Mouse (Mus musculus): ENCODE results near the gene Cracr2b. TPM values are rescaled to one million over a fixed set of nuclear protein-coding genes. Genes with fewer than 3 reads are reported as not detected.
"Not testable (repeated sequence)": the region's sequence is repeated elsewhere in the genome, so short reads cannot be mapped to it uniquely, and the experiment has no call there.

The Cracr2b gene
- total RNA-seq, 1 experiment from 2014 or later = not detected

DNA sequence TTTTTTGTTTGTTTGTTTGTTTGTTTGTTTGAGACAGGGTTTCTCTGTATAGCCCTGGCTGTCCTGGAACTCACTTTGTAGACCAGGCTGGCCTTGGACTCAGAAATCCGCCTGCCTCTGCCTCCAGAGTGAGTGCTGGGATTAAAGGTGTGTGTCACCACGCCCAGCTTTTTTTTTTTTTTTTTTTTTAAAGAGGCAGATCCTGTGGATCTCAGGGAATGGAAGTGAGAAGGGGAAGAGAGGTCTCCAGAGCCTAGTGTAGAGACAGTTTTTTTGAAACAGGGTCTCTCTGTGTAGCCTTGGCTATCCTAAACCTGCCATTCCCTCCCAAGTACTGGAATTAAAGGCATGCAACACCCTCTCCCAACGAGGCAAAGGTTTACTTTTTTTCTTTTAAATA is 14.5 kb upstream of the Cracr2b start:
- ATAC-seq (replicated peaks; ENCODE audit: insufficient number of reproducible peaks, low FRiP score, low TSS enrichment, poor library complexity, severe bottlenecking) = not testable (repeated sequence)

DNA sequence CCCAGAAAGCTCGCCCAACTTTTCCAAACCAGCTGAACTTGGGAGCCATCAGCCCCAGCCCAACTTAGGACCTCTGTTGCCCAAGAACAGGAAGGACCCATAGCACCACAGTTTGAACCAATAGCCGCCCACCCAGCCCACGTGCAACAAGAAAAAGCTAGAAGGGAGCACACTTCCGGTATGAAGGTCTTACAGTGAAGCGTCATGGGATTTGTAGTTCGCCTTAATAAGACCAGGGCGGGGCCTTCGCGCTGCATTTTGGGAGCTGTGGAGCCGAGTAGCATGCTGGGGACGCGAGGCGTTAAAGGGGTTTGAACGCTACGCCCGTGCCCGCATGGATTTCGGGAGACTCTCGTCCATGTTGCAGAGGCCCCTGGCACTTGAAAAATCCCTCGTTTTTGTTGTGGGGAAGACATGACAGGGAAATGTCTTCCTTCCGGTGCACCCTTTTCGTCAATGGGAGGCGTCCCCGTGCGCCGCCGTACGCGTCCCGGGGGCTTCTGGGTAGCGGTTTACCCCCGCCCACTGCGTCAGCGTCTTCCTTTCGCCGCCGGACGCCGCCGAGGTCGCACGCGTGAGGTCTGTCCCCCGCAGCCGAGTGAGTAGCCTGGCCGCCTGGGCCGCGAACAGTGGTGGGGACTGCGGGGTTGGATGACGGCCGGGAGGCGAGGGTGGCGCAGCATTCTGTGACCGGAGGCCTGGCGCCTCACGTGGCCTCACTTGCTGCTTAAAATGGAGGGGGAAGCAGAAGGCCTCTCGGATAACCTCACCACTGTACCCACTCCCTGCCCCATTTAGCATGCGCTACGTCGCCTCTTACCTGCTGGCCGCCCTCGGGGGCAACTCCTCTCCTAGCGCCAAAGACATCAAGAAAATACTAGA is 13.5 kb upstream of the Cracr2b start, which contains the start of gene Rplp2:
Gene Rplp2 (plus strand): TSS at position 261 of the 882 bp plus-strand sequence.
- ATAC-seq (replicated peaks; ENCODE audit: insufficient number of reproducible peaks, low FRiP score, low TSS enrichment, poor library complexity, severe bottlenecking) = peak; percentile 89

DNA sequence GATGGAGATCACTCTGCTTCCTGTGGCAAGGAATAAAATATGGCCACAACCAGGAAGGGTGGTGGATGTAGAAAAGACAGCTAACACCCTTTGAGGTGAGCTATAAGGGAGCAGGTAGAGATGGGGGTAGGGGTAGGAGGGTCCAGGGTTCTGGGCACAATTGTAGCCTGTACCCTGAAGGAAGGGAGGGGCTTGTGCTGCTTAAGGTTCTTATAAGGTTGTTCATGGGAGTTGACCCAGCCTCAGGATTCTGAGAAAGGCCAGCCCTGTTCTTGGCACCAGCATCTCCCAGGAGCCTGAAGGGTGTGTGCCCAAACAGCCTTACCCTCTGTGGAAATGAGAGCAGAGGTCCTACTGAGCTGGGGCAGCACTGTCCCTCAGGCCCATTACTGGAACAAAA is 9.0 kb upstream of the Cracr2b start:
- no peak for ATAC-seq (replicated peaks; ENCODE audit: insufficient number of reproducible peaks, low FRiP score, low TSS enrichment, poor library complexity, severe bottlenecking)

DNA sequence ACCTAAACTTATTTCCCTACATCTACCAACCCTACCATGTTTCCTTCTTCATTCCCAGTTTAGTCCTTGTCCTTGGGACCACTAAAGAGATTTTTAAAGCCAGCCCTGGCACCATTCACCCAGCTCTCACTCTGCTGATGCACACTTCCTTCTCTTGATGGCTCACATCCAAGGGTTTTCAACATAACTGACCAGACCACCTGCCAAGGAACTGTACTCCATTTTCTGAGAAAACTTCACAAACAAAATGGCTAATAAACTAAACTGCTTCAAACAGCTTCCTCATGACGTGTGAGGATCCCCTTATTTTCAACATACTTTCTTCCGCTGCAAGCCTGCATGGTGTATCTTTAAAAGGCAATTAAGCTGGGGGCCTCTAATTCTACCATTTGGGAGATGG is 7.3 kb upstream of the Cracr2b start:
- no peak for ATAC-seq (replicated peaks; ENCODE audit: insufficient number of reproducible peaks, low FRiP score, low TSS enrichment, poor library complexity, severe bottlenecking)

DNA sequence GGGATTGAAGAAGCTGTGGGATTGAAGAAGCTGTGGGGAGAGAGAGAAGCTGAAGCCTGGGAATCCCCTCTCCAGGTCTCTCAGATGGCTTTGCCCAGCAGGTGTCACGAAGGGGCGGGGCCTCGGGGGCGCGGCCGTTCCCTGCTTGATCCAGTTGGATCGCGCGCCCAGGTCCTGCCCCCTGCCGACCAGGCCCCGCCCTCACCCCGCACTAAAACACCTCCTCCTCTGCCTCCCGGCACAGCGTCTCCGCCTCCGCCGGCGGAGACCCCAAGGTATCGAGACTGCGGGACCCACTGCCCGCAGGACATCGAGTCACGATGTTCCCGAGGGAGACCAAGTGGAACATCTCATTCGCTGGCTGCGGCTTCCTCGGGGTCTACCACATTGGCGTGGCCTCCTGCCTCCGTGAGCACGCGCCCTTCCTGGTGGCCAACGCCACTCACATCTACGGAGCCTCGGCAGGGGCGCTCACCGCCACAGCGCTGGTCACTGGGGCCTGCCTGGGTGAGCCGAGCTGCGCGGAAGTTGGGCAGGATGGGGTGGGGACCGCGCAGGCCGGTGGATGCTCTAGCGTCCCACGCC is 5.8 kb upstream of the Cracr2b start, which contains the start of gene Pnpla2:
Gene Pnpla2 (plus strand): TSS at position 232 of the 585 bp plus-strand sequence.
- ATAC-seq (replicated peaks; ENCODE audit: insufficient number of reproducible peaks, low FRiP score, low TSS enrichment, poor library complexity, severe bottlenecking) = peak; percentile 67

DNA sequence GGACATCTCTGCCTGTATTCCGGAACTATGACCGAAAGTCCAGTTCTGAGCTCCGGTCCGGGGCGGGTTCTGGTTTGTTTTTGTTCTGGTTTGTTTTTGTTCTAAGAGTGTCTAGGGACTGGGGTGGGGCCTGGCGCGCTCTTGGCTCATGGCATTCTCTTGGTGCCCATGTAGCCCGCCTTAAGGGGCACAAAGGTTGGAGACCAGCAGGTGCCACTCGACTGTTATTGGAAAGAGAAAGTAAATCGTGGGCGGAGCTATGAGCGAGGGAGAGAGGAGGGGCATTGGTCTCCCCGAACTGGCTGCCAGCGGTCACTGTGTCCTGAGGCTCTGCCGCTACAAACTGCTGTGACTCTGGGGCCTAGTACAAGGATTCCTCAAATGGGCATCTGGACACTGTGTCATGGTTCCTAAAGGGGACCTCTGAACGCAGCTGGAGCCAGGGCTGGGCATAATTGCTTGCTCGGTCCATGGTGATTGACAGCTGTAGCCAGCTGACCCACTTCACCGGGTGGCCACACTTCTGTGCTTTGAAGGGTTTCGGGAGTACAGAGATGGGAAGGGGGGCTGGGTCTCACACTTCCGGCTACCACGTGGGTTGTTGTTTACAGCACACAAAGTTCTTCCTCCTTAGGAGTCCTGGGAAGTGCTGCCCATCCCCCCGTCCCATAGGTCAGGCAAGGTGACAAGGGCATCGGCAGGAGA is 5.1 kb upstream of the Cracr2b start:
- peak; percentile 46 for ATAC-seq (replicated peaks; ENCODE audit: insufficient number of reproducible peaks, low FRiP score, low TSS enrichment, poor library complexity, severe bottlenecking)

DNA sequence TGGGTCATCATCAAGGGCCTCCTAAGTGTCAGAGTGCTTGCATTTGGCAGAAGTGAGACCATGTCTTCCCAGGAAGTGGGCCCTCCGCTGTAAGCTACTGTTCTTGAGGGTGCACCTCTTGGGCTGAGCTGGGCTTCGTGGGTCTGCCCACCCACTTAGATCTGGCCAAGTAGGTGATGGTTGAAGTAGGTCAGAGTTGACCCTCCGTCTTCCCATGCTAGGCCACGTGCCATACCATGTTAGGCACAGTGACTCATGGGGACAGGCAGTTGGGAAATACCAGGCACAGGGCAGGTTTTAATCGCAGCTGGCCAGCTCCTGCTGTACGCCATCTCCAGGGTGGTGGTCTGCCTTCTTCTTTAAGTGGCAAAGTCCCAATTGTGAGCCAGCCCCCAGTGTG is 4.2 kb upstream of the Cracr2b start:
- no peak for ATAC-seq (replicated peaks; ENCODE audit: insufficient number of reproducible peaks, low FRiP score, low TSS enrichment, poor library complexity, severe bottlenecking)

DNA sequence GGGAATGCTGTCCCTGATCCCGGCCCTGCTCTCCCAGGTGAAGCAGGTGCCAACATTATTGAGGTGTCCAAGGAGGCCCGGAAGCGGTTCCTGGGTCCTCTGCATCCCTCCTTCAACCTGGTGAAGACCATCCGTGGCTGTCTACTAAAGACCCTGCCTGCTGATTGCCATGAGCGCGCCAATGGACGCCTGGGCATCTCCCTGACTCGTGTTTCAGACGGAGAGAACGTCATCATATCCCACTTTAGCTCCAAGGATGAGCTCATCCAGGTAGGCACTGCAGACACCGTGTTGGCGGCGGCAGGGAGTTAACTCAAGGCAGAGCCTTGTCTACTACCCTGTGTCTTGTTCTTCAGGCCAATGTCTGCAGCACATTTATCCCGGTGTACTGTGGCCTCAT is 3.7 kb upstream of the Cracr2b start:
- ATAC-seq (replicated peaks; ENCODE audit: insufficient number of reproducible peaks, low FRiP score, low TSS enrichment, poor library complexity, severe bottlenecking) = no peak

DNA sequence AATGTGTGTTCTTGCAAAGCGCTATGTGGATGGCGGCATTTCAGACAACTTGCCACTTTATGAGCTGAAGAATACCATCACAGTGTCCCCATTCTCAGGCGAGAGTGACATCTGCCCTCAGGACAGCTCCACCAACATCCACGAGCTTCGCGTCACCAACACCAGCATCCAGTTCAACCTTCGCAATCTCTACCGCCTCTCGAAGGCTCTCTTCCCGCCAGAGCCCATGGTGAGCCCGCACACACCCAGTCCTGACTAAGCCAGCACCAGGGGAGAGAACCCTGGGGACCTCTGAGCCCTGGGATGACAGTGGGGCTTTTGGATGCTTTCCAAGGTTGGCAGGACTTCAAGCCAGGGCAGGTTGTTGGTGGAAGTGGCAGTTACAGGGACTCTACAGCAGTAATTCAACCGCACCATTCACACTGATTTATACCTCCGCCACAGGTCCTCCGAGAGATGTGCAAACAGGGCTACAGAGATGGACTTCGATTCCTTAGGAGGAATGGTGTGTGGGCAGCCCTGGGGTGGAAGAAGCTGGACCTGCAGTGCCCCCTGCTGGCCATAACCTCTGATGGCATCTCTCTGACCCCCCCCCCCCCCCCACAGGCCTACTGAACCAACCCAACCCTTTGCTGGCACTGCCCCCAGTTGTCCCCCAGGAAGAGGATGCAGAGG is 2.8 kb upstream of the Cracr2b start:
- no peak for ATAC-seq (replicated peaks; ENCODE audit: insufficient number of reproducible peaks, low FRiP score, low TSS enrichment, poor library complexity, severe bottlenecking)

DNA sequence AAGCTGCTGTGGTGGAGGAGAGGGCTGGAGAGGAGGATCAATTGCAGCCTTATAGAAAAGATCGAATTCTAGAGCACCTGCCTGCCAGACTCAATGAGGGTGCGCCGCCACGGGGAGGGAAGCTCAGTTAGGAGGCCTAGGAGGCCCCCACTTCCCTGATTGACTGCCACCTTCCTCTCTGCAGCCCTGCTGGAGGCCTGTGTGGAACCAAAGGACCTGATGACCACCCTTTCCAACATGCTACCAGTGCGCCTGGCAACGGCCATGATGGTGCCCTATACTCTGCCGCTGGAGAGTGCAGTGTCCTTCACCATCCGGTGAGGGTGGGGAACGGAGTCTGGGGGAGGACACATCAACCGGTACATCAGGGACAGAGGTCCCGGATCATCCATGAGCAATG is 2.2 kb upstream of the Cracr2b start:
- ATAC-seq (replicated peaks; ENCODE audit: insufficient number of reproducible peaks, low FRiP score, low TSS enrichment, poor library complexity, severe bottlenecking) = no peak

DNA sequence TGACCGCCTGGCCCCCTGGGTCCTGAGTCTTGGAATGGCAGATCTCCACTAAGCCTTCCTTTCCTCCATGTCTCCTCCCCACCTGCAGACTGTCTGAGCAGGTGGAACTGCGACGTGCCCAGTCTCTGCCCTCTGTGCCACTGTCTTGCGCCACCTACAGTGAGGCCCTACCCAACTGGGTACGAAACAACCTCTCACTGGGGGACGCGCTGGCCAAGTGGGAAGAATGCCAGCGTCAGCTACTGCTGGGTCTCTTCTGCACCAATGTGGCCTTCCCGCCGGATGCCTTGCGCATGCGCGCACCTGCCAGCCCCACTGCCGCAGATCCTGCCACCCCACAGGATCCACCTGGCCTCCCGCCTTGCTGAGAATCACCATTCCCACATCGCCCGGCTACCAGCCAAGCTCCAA is 1.6 kb upstream of the Cracr2b start:
- no peak for ATAC-seq (replicated peaks; ENCODE audit: insufficient number of reproducible peaks, low FRiP score, low TSS enrichment, poor library complexity, severe bottlenecking)

DNA sequence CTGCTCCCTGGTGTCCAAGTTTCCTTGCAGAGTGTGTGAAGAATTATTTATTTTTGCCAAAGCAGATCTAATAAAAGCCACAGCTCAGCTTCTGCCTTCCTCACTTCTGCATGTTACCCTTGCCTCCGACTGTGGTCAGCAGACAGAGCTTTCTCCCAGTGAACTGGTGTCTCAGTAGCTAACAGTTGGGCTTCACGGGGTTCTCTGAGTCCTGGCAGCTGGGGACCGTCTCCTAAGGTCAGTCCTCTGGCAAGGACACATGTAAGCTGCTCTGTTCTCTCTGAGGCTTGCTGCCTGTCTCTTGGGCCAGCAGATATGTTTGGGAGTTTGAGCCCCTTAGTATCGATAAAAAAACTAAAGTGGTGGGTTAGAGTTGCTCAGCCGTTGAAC is 898 bp upstream of the Cracr2b start:
- ATAC-seq (replicated peaks; ENCODE audit: insufficient number of reproducible peaks, low FRiP score, low TSS enrichment, poor library complexity, severe bottlenecking) = no peak

DNA sequence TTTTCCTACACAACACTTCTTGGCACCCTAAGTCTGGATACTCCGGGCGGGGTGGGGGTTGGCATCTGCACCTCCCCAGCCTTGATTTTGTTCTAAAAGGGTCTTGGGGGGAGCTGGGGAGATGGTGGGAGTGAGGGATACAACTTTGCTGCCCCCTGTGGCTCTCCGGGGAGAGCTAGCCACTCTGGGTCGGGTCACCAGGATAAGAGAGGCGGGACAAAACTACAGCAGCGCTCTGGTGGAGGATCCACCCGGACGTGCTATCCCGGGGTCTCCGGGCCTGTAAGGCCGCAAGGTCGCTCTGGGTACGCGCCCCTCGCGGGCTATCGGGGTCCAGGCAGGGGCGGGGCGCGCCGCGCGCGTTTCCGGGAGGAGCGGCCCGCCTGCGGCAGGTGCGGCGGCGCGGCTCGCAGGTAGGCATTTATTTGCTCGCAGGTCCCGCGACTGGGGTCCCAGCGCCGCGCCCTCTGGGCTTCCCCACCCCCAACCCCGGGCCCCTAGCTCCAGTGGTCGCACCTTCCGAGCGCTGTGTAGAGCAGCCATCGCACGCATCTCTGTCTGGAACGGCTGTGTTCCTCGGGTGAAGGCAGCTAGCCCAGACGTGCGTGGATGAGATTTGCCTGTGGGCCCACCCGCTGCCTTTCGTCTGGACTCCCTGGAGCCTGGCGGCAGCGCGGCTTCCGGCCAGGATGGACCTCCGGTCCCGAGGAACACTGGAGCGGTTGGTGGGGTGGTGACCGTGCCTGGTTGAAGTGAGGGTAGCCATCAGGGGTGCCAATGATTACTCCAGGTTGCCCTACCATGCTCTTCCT is 833 bp downstream of the Cracr2b start:
- no peak for ATAC-seq (replicated peaks; ENCODE audit: insufficient number of reproducible peaks, low FRiP score, low TSS enrichment, poor library complexity, severe bottlenecking)

DNA sequence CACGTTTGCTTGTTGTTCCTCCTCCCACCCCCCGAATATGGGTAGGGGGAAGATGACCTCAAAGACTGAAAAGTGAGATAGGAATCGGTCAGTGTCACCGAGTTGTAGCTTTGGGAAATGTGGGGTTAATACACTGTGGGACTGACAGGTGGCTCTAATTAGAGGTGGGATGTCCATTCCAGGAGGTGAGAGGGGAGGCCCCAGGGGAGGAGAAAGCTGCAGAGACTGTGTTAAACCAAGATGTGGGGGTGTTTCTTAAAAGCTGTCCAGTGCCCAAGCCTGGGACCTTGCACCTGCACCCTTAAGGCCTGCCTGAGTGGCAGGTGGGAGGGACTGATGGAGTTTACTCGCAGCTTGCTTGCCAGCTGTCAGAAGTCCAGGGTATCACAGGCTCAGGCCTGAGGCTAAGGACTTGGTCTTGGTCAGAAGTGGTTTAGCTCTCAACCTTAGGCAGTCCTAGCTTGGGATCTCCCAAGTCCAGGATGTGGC is 1.5 kb downstream of the Cracr2b start:
- ATAC-seq (replicated peaks; ENCODE audit: insufficient number of reproducible peaks, low FRiP score, low TSS enrichment, poor library complexity, severe bottlenecking) = no peak

DNA sequence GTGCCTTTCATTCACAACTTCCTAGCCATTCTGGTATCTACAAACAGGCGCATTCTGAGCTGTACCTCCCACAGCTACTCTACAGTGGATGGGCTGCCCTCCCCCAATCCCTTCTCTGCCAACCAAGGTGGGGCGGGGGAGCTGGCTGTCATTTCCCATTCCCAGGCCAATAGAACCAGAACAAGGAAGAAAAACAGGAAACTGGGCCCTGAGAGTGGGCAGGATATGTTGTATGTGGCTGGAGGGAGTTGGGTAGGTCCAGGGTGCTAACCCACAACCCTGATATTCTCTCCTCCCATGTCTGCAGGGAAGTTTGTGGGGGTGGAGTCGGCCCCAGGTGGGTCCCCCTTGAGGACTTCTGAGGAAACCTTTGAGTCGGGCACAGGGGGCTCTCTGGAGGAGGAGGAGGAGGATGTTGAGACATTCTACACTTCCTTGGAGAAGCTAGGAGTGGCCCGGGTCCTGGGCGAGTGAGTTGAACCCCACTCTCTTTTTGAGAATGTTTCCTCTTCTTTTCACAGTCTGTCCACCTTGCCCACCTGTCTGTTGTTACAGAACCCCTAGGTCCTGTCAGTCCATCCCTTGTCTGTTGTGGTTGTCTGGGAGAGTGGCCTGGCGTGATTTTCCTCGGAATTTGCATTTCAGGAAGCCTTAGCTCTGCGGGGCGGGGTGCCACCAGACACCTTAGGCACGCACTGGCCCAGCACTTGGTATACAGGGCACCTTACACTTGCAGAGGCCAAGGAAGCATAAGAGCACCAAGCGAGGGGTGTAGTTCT is 3.1 kb downstream of the Cracr2b start:
- no peak for ATAC-seq (replicated peaks; ENCODE audit: insufficient number of reproducible peaks, low FRiP score, low TSS enrichment, poor library complexity, severe bottlenecking)

DNA sequence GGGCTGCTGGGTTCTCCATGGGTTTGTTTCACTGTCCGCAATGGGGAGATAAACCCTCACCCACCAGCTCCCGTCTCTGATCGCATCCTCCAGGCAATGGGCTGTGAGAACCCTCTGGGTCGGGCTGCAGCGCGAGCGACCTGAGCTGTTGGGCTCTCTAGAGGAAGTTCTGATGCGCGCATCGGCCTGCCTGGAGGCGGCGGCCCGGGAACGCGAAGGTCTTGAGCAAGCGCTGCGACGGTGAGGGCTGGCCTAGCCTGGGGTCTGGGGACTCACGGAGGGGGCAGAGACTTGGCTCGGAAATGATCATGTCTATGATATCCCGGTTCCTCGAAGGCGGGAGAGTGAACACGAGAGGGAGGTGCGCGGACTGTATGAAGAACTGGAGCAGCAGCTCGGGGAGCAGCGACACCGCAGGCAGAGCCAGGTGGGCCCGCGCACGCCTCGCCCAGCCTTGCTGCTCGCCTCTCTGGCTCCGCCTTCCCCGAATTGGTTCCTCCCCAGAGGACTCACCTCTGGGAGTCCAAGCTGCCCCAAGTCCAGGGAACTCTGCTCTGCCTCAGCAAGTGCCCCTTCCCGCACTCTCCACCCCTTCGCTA is 3.8 kb downstream of the Cracr2b start:
- no peak for ATAC-seq (replicated peaks; ENCODE audit: insufficient number of reproducible peaks, low FRiP score, low TSS enrichment, poor library complexity, severe bottlenecking)

DNA sequence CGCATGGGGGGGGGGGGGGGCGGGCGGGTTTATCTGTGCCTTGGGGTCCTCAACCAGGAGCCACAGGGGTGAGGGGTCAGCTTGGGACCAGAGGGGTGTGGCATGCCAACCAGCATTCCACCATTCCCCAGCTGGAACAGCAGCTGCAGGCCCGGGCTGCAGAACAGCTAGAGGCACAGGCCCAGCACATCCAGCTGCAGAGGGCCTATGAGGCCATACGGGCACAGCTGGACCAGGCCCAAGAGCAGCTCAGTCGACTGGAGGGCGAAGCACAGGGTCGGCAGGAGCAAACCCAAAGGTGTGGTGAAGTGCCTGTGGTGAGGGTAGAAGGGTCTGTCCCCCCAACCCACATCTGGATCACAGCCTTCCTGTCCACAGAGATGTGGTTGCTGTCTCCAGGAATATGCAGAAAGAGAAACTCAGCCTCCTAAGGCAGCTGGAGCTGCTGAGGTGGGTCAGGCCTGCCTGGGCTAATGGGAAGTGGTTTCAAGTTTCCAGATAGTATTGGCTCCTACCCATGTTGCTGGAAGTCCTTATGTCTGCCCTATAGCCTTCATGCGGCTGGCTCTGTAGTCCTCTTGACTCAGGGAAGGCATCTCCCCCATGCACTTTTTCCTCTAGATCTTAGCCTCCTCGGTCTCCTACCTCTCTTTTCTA is 4.6 kb downstream of the Cracr2b start:
- ATAC-seq (replicated peaks; ENCODE audit: insufficient number of reproducible peaks, low FRiP score, low TSS enrichment, poor library complexity, severe bottlenecking) = no peak

Measured in monocyte, adult 5-6 weeks (primary cell).